Mouse (Mus musculus) heart, embryonic 14.5 days (tissue): ENCODE results near the gene Sft2d1. TPM values are rescaled to one million over a fixed set of nuclear protein-coding genes. Genes with fewer than 3 reads are reported as not detected.

Experiments used
- ATAC-seq: fragments of 200-750 bp; cut with Nextera tagmentation; 2 replicates; pipeline ENCODE4 v1.8.0; 2017; ENCODE audit warnings: low read depth, moderate TSS enrichment; ENCODE audit not compliant: insufficient number of reproducible peaks, insufficient read depth, low FRiP score
- H3K27ac ChIP-seq, 2 experiments: fragments of 200-500 bp in 1 of 2; fragments of 300-500 bp in 1 of 2; sonication (generic) in 1 of 2; replicated peaks in 1 of 2; 2 replicates each; pipeline ENCODE4 v1.5.1; 2012 to 2014; ENCODE audit warnings: low read depth in 2 of 2, low read length in 2 of 2, control low read depth in 1 of 2, mild to moderate bottlenecking in 1 of 2, mixed read lengths in 1 of 2; ENCODE audit not compliant: control insufficient read depth in 1 of 2, insufficient read depth in 1 of 2
- H3K27me3 ChIP-seq: fragments of 300-500 bp; sonication (generic); 2 replicates; pipeline ENCODE4 v1.6.1; 2014; ENCODE audit warnings: mild to moderate bottlenecking, low read length, control low read depth; ENCODE audit not compliant: control insufficient read depth, insufficient read depth
- H3K36me3 ChIP-seq: fragments of 300-500 bp; sonication (generic); 2 replicates; pipeline ENCODE4 v1.6.1; 2014; ENCODE audit warnings: mild to moderate bottlenecking, control low read depth, low read length, mixed read lengths; ENCODE audit not compliant: control insufficient read depth, insufficient read depth
- H3K4me1 ChIP-seq, 2 experiments: fragments of 200-500 bp in 1 of 2; fragments of 300-500 bp in 1 of 2; sonication (generic) in 1 of 2; 2 replicates each; pipeline ENCODE4 v1.6.1; 2012 to 2014; ENCODE audit warnings: low read length in 2 of 2, control low read depth in 1 of 2, mixed read lengths in 1 of 2; ENCODE audit not compliant: control insufficient read depth in 2 of 2, insufficient read depth in 2 of 2
- H3K4me2 ChIP-seq: fragments of 300-500 bp; sonication (generic); 2 replicates; pipeline ENCODE4 v1.6.1; 2014; ENCODE audit warnings: mild to moderate bottlenecking, low read length
- H3K4me3 ChIP-seq, 2 experiments: fragments of 200-500 bp in 1 of 2; fragments of 300-500 bp in 1 of 2; sonication (generic) in 1 of 2; 2 replicates each; pipeline ENCODE4 v1.5.1; 2012 to 2014; ENCODE audit warnings: low read length in 2 of 2, mild to moderate bottlenecking in 2 of 2, control low read depth in 1 of 2, low read depth in 1 of 2, moderate library complexity in 1 of 2; ENCODE audit not compliant: control insufficient read depth in 1 of 2, insufficient read depth in 1 of 2
- H3K9ac ChIP-seq: fragments of 300-500 bp; sonication (generic); 2 replicates; pipeline ENCODE4 v1.6.1; 2014; ENCODE audit warnings: mild to moderate bottlenecking, low read length
- H3K9me3 ChIP-seq: fragments of 300-500 bp; sonication (generic); 2 replicates; pipeline ENCODE4 v1.6.1; 2016; ENCODE audit warnings: low read length, control low read depth; ENCODE audit not compliant: control insufficient read depth
- WGBS: fragments of 180-500 bp; shearing (Covaris S2); extraction: QIAGEN DNeasy Blood & Tissue Kit; methylation state at CpG from one replicate; pipeline ENCODE4 v1.1.7; 2014; 5-methylcytosine and 5-hydroxymethylcytosine counted together
- polyA plus RNA-seq: library from polyadenylated mRNA; unstranded; fragments of >200 nt; fragmentation: Nextera tagmentation; extraction: Ambion mirVana; gene quantifications from 2 replicates; pipeline ENCODE4 v1.2.1, GENCODE M21; 2014

The Sft2d1 gene
- polyA plus RNA-seq, 1 experiment from 2014 or later, result 64.6 TPM

- Histone ChIP-seq H3K4me2 (no peak overlapping the region), H3K4me3 (no peak overlapping the region)
Measured at GRCm38 (mm10) chr17:8368570-8368969, 57.7 kb downstream of the Sft2d1 start.

GRCm38 (mm10) chr17:8369171-8369570 lies 58.3 kb downstream of the Sft2d1 start:
- H3K9ac ChIP-seq, result no peak overlapping the region
- ATAC-seq, result no peak
- H3K4me1 ChIP-seq, result peaks cover 3 to 12% of the 10 kb centered on the region in 2 experiments; a peak in 3 of 4 replicates
- no peak overlapping the region for H3K4me2 ChIP-seq
- peaks cover 6% of the 10 kb centered on the region for H3K27me3 ChIP-seq
- H3K27ac ChIP-seq, result no peak overlapping the region
- H3K36me3 ChIP-seq, result no peaks in the 10 kb centered on the region
- H3K4me3 ChIP-seq, result no peak overlapping the region
- 60% methylated on average over 2 of the region's 2 CpGs for WGBS
- no peaks in the 10 kb centered on the region for H3K9me3 ChIP-seq

More at GRCm38 (mm10) chr17:8368570-8368969, 57.7 kb downstream of the Sft2d1 start:
- 14% methylated on average over 8 of the region's 8 CpGs for WGBS
- Histone ChIP-seq H3K27ac (no peak overlapping the region), H3K9me3 (no peaks in the 10 kb centered on the region), H3K4me1 (peaks cover 3 to 12% of the 10 kb centered on the region in 2 experiments; a peak in 3 of 4 replicates), H3K9ac (no peak overlapping the region), H3K36me3 (no peaks in the 10 kb centered on the region), H3K27me3 (peaks cover 8% of the 10 kb centered on the region)
- ATAC-seq, result no peak

GRCm38 (mm10) chr17:8370634-8371229 lies 59.8 kb downstream of the Sft2d1 start:
- peaks cover 3 to 12% of the 10 kb centered on the region in 2 experiments; a peak in 3 of 4 replicates for H3K4me1 ChIP-seq
- no peak overlapping the region for H3K4me3 ChIP-seq
- no peak for ATAC-seq
- H3K9ac ChIP-seq, result no peak overlapping the region
- no peaks in the 10 kb centered on the region for H3K9me3 ChIP-seq
- WGBS, result 35% methylated on average over 13 of the region's 13 CpGs
- no peaks in the 10 kb centered on the region for H3K36me3 ChIP-seq
- H3K27me3 ChIP-seq, result peaks cover 6% of the 10 kb centered on the region
- H3K4me2 ChIP-seq, result no peak overlapping the region
- no peak overlapping the region for H3K27ac ChIP-seq

GRCm38 (mm10) chr17:8371834-8372233 lies 60.9 kb downstream of the Sft2d1 start:
- under 1% methylated on average over 7 of the region's 7 CpGs for WGBS
- peak overlapping the region; percentile 26 to 34 for H3K4me3 ChIP-seq

GRCm38 (mm10) chr17:8372286-8373046 lies 61.6 kb downstream of the Sft2d1 start:
- WGBS, result 4% methylated on average over 18 of the region's 18 CpGs
- Histone ChIP-seq H3K4me1 (peaks cover 3 to 12% of the 10 kb centered on the region in 2 experiments; a peak in 3 of 4 replicates), H3K36me3 (no peaks in the 10 kb centered on the region), H3K27me3 (peaks cover 6% of the 10 kb centered on the region), H3K9ac (peak overlapping the region; percentile 60), H3K9me3 (no peaks in the 10 kb centered on the region), H3K4me2 (peak overlapping the region; percentile 76), H3K27ac (peak overlapping the region; percentile 70 to 72), H3K4me3 (peak overlapping the region; percentile 26 to 34; a peak in 3 of 4 replicates)
- no peak for ATAC-seq

More at GRCm38 (mm10) chr17:8371834-8372233, 60.9 kb downstream of the Sft2d1 start:
- H3K27ac ChIP-seq, result peak overlapping the region; percentile 70 to 72
- peaks cover 6% of the 10 kb centered on the region for H3K27me3 ChIP-seq
- peaks cover 3 to 12% of the 10 kb centered on the region in 2 experiments; a peak in 3 of 4 replicates for H3K4me1 ChIP-seq
- peak overlapping the region; percentile 60 for H3K9ac ChIP-seq
- H3K36me3 ChIP-seq, result no peaks in the 10 kb centered on the region
- peak overlapping the region; percentile 76 for H3K4me2 ChIP-seq
- H3K9me3 ChIP-seq, result no peaks in the 10 kb centered on the region
- peak; percentile 71 for ATAC-seq

Other genes starting within 250 kb of the Sft2d1 start
- gene Gm49673, start 163.3 kb upstream of the Sft2d1 start, polyA plus RNA-seq, result not detected in 2 replicates
- gene Rnaset2a, start 163.0 kb upstream of the Sft2d1 start, polyA plus RNA-seq, result 39.7 and 43.1 TPM in 2 replicates
- gene Fgfr1op, start 145.6 kb upstream of the Sft2d1 start, polyA plus RNA-seq, result 24.4 and 27.2 TPM in 2 replicates
- gene Ccr6, start 75.1 kb upstream of the Sft2d1 start, polyA plus RNA-seq, result not detected in 2 replicates
- 279 and 284 TPM in 2 replicates for gene Mpc1, start 28.2 kb upstream of the Sft2d1 start, polyA plus RNA-seq
- 0.08 TPM in 1 of 2 replicates, not detected in the other for gene Prr18, start 26.4 kb downstream of the Sft2d1 start, polyA plus RNA-seq
- 1.6 and 2.5 TPM in 2 replicates for gene T2, start 44.9 kb downstream of the Sft2d1 start, polyA plus RNA-seq
- 0.28 and 0.38 TPM in 2 replicates for gene T, start 123.3 kb downstream of the Sft2d1 start, polyA plus RNA-seq
- 1.2 and 2.5 TPM in 2 replicates for gene Pde10a, start 214.3 kb downstream of the Sft2d1 start, polyA plus RNA-seq